Mouse (Mus musculus) C2C12 (cell line): Measurements from ENCODE around the gene Smtnl1. TPM values are rescaled to one million over a fixed set of nuclear protein-coding genes. Genes with fewer than 3 reads are reported as not detected.
A peak's percentile ranks its signal among the peaks of the same experiment; 100 is the strongest.

Source experiments
- H3K27me3 ChIP-seq: one replicate; pipeline ENCODE4 v1.6.1; 2011; ENCODE audit not compliant: control insufficient read depth, insufficient read depth, insufficient read length
- H3K36me3 ChIP-seq: one replicate; pipeline ENCODE4 v1.6.1; 2011; ENCODE audit not compliant: control insufficient read depth, insufficient read depth
- H3K4me3 ChIP-seq: one replicate; pipeline ENCODE4 v1.5.1; 2011; ENCODE audit warnings: mild to moderate bottlenecking, control low read depth; ENCODE audit not compliant: poor library complexity, insufficient read depth, severe bottlenecking
- H3K79me2 ChIP-seq: one replicate; pipeline ENCODE4 v1.6.1; 2011; ENCODE audit not compliant: control insufficient read depth, insufficient read depth
- H3K79me3 ChIP-seq: one replicate; pipeline ENCODE4 v1.6.1; 2011; ENCODE audit warnings: low read depth, control low read depth
- H3ac ChIP-seq: one replicate; pipeline ENCODE3; 2011; ENCODE audit warnings: low read depth; ENCODE audit not compliant: control insufficient read depth, insufficient read length
- CEBPB ChIP-seq: IDR thresholded peaks from one replicate; pipeline ENCODE4 v1.6.1; 2011; ENCODE audit warnings: low read depth, mild to moderate bottlenecking, control low read depth, moderate library complexity
- CTCF ChIP-seq: IDR thresholded peaks from one replicate; pipeline ENCODE4 v1.5.1; 2011; ENCODE audit not compliant: control insufficient read depth, insufficient read depth, insufficient read length
- FOSL1 ChIP-seq: IDR thresholded peaks from one replicate; pipeline ENCODE4 v1.8.0; 2011; ENCODE audit warnings: mild to moderate bottlenecking, low read length; ENCODE audit not compliant: poor library complexity, insufficient read depth, severe bottlenecking
- MAX ChIP-seq: IDR thresholded peaks from one replicate; pipeline ENCODE4 v1.6.1; 2011; ENCODE audit warnings: mild to moderate bottlenecking, control low read depth
- MYOD1 ChIP-seq: IDR thresholded peaks from one replicate; pipeline ENCODE4 v1.6.1; 2011; ENCODE audit warnings: low read depth; ENCODE audit not compliant: control insufficient read depth, insufficient read length
- MYOG ChIP-seq: IDR thresholded peaks from one replicate; pipeline ENCODE4 v1.6.1; 2011; ENCODE audit not compliant: control insufficient read depth, insufficient read length; ENCODE audit errors: extremely low read depth
- USF1 ChIP-seq: IDR thresholded peaks from one replicate; pipeline ENCODE4 v1.6.1; 2011; ENCODE audit warnings: low read depth, mild to moderate bottlenecking, control low read depth, moderate library complexity
- polyA plus RNA-seq: library from polyadenylated mRNA; unstranded; fragments of >200 nt; fragmentation: generic; extraction: Trizol; gene quantifications from one replicate; pipeline ENCODE4 v1.2.1, GENCODE M21; 2012; ENCODE audit warnings: missing spikeins

Gene Smtnl1
- polyA plus RNA-seq, 1 experiment = 0.06 TPM

DNA sequence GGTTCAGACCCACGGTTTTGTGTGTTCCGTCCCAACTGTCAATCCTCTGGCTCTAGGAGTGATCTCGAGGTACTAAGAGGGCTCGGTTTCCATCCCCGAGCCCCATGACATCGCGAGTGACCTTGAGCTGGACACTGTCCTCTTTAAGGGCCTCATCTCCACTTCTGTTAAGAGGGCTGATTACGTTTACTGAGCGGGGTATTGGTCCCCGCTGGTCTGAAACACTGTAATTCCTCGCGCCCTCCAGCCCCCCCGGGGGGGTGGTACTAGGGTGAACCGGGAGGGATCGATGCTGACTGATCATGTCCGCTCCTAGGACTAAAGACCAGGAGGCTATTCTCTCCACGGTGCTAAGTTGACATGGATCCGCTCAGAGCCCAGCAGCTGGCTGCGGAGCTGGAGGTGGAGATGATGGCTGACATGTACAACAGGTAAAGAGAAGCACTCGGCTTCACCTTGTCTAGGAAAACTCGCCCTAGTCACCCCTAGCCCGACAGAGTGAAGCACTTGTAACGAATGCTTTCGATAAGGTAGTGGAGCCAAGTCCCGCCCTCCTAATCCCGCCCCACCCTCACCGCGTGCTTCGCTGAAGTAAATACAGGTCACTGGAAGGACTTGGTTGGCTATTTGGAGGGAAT is 5.0 kb upstream of the Smtnl1 start:
- Histone ChIP-seq H3K4me3 (peak overlapping the region; percentile 98), H3ac (peak overlapping the region; percentile 90), H3K79me3 (peaks cover 23% of the 10 kb centered on the region), H3K27me3 (no peaks in the 10 kb centered on the region), H3K79me2 (peaks cover 31% of the 10 kb centered on the region), H3K36me3 (peaks cover 30% of the 10 kb centered on the region)
- no peak for TF ChIP-seq MYOG

DNA sequence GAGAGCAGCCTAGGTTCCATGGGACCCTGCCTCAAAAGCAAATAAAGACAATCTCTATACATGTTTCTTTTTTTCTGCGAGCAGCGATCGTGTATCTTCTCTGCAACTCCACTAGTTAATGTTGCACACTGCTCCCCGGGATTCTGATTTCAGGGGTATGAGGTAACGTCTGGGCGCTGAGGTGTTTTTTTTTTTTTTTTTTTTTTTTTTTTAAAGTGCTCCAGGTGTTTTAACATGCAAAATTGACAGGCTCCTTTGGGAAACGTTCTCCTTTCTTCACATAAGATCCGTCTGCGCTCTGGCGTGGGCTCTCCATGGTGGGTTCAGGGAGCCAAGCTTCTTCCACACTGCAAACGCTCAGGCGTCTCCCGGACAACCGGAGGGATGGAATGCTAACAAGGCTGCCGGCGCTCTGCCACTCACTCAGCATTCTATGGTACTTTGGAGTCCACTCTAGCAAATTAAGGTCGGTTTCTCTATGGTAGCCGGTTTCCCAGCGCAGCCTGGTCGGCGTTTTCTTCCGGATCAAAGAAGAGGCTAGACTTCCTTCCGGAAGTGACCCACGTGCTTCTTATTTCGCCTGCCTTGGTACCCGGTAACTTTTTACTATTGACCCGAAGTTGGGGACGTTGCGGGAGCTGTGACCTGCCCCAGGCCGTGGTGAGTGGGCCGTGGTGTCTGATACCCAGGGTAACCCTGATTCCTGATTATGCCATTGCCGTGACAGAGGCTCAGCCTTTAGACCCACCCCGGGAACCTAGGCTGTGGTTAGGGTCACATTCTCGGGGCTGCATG is 4.2 kb upstream of the Smtnl1 start, which contains the start of gene Timm10:
Gene Timm10, plus strand, starts transcription at position 510 of the 795 bp plus-strand sequence.
- Histone ChIP-seq H3ac (peak within 1 kb of the TSS; percentile 90), H3K36me3 (peaks cover 30% of the 10 kb centered on the region)
- TF ChIP-seq USF1 (peak; percentile 72), CTCF (no peak), MAX (peak; percentile 99)

DNA sequence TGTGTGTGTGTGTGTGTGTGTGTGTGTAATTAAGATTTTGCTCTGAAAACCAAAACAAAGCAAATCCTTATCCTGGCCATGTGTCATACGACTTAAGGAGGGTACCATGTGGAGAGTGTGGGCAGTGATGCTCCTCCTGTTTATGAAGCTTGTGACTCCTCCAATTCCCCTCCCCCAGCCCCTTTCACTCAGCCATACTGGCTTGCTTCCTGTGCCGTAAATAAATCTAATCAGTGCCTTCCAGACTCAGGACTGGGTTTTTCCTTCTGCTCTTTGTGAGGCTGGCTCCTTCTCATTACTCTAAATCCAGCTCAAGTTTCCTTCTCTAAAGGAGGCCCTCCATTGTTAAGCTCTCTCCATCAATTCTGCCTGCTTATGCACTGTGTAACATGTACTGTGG is 785 bp upstream of the Smtnl1 start:
- no peak for TF ChIP-seq USF1
- TF ChIP-seq CTCF = no peak
- TF ChIP-seq CEBPB = no peak
- no peak for TF ChIP-seq MYOG
- no peak for TF ChIP-seq MAX
- no peak for TF ChIP-seq MYOD1
- no peak for TF ChIP-seq FOSL1
- H3K4me3 ChIP-seq = no peak overlapping the region

More for the DNA sequence above, 4.2 kb upstream of the Smtnl1 start, which contains the start of gene Timm10:
- Histone ChIP-seq H3K79me3 (peaks cover 23% of the 10 kb centered on the region), H3K4me3 (peak within 1 kb of the TSS; percentile 98), H3K79me2 (peaks cover 31% of the 10 kb centered on the region), H3K27me3 (no peaks in the 10 kb centered on the region)

DNA sequence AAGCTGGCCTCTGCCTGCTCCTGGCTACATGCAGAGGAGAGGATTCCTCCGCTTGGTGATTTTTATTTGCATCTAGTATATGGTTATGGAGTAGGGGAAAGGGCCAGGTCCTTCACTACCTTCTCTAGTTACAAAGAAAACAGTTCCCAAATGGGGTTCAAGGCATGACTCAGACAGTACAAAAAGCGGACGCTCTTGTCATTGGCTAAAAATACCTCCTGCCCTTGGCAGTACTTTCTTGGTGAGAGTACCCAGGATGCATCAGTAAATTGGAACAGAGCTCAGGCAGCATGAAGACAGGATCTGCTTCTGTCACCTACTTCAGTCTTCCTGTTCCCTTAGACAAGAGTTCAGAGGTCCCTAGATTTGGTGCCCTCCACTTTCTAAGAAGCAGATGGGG is 2.6 kb downstream of the Smtnl1 start:
- TF ChIP-seq FOSL1 = peak; percentile 32
- TF ChIP-seq MYOD1 = no peak
- Histone ChIP-seq H3K36me3 (no peaks in the 10 kb centered on the region), H3K4me3 (no peak overlapping the region), H3K79me3 (no peaks in the 10 kb centered on the region), H3K27me3 (no peaks in the 10 kb centered on the region), H3ac (no peak overlapping the region), H3K79me2 (no peaks in the 10 kb centered on the region)

More for the DNA sequence above, 785 bp upstream of the Smtnl1 start:
- Histone ChIP-seq H3K79me2 (peaks cover 15% of the 10 kb centered on the region), H3ac (no peak overlapping the region), H3K79me3 (peaks cover 13% of the 10 kb centered on the region), H3K36me3 (peaks cover 4% of the 10 kb centered on the region), H3K27me3 (no peaks in the 10 kb centered on the region)

DNA sequence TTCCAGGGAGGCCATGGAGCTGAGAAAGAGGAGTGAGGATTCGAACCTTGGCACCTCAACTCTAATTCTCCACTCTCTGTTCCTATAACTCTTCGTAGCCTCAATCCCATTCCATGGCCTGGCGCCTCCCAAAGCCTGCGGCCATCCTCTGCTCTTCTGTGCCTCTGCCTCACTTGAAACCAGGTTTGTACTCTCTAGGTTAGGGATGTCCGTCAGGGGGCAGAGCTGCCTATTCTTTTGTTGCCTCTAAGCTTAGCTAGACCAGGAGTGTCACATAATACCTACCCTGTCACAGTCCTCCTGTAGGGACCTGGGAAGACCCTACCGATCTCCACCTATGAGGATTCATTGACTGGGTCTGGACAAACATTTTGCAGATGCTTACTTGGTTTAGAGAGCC is 9.8 kb downstream of the Smtnl1 start:
- Histone ChIP-seq H3K79me3 (no peaks in the 10 kb centered on the region), H3K27me3 (no peaks in the 10 kb centered on the region), H3ac (no peak overlapping the region), H3K36me3 (no peaks in the 10 kb centered on the region), H3K79me2 (no peaks in the 10 kb centered on the region), H3K4me3 (no peak overlapping the region)
- no peak for TF ChIP-seq CEBPB
- no peak for TF ChIP-seq FOSL1
- no peak for TF ChIP-seq CTCF
- no peak for TF ChIP-seq MYOD1
- TF ChIP-seq MYOG = no peak
- TF ChIP-seq MAX = no peak
- TF ChIP-seq USF1 = no peak

DNA sequence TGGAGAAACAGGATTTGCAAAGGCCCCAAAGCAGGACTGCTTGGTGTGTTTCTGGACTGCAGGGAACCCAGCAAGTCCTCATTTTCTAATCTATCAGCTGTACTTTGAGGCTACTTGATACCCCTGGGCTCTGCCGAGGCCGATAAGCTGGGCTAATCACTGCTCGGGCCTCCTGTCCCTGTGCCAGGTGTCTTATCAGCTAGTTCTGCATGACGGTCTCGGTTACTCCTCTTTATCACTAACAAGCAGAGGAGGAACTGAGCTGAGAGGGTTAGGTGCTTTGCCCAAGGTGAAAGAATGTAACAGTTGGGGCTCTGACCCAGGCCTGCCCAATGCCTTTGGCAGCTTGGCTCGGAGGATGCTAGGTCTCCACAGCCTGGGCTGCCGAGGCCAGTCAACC is 10.6 kb downstream of the Smtnl1 start:
- H3K79me2 ChIP-seq = no peaks in the 10 kb centered on the region
- H3ac ChIP-seq = no peak overlapping the region
- no peaks in the 10 kb centered on the region for H3K36me3 ChIP-seq
- H3K79me3 ChIP-seq = no peaks in the 10 kb centered on the region
- TF ChIP-seq FOSL1 = no peak
- no peak for TF ChIP-seq MAX
- TF ChIP-seq CTCF = no peak
- no peak for TF ChIP-seq USF1
- no peak for TF ChIP-seq CEBPB
- no peak for TF ChIP-seq MYOD1
- no peak for TF ChIP-seq MYOG
- H3K27me3 ChIP-seq = no peaks in the 10 kb centered on the region
- H3K4me3 ChIP-seq = no peak overlapping the region
